Mouse (Mus musculus) embryo, embryonic 9.5 days (tissue): ENCODE measurements around the gene Myrf.

Experiments
- DNase-seq: peaks from one replicate; pipeline ENCODE4 v3.0.0-alpha.2; 2017; ENCODE audit errors: extremely low spot score

Gene Myrf

DNA sequence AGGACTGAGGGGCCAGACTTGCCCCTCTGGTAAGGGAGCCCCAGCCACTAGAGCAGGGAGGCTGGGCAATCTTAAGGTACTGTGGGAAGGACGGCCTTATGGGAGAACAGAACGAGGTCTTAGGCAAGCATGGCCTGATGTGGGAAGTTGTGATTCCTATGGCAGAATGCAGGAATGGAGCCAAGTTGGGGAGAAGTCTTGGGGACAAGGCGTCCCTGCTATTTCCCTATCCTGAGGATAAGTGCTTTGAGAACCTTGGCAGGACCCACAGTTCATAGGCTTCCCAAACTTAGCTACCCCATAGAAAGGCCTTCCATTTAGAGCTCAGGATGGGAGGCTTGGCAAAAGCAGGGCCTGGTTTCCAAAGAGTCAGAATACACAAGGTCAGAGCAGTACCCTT is 31.7 kb downstream of the Myrf start:
- DNase-seq = no peak

- DNase-seq = no peak
Observed at GRCm38 (mm10) chr19:10205051-10205450, 35.5 kb downstream of the Myrf start.

DNA sequence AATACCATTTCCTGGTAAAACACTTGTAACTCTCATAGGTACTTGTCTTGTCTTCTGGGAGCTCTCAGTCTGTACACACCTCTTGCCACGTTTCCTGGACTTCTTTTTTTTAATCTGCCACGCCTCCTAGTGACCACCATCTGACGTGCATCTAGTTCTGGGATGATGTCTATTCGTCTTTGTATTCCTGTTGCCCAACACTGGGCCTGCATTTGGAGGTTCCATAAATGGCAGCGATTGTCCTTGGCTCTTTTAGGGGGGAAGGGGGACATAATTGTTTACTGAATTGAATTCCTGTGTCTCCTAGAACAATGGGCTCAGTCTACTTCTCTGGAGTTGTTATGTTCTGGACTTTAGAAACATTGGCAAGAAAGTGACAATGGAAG is 35.9 kb downstream of the Myrf start:
- DNase-seq = peak; percentile 57

DNA sequence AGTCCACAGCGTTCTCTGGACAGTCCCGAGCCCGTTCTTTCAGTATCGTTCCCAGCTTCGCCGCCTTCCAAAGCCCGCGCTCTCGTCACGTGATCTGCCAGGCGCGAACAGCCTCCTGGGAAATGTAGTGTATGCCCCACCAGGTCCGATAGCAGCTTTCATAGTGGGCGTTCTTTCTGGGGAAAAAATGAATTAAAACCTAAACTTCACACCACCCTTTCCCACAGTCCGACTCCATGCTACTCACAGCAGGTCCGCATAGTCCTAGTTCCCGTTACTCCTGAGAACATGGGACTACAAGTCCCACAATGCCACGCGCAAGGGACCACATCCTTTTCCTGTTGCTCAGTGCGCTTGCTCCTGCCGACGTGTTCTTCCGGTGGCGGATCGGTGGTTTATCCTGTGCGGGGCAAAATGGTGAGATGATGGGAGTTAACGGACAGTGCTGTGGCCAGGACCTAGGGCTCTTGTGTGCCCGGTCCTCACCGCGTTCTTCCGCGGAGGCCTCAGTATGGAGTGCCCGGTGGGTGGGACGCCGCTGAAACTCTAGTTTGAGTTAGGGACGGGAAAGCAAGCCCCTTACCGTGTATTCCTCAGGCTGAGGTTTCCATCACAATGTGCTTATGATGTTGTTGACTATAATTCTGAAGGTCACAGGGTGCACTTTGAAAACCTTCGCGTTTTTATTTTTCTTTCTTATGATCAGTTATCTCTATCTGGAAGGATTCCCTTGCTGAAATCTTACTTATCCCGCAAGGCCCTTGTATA is 36.5 kb downstream of the Myrf start, which contains the start of the genes Tmem258 and Fen1:
Tmem258 (plus strand) TSS at position 167 of the 768 bp plus-strand sequence.
Fen1 (minus strand) TSS at position 322 of the 768 bp plus-strand sequence.
- DNase-seq = peak; percentile 92

DNA sequence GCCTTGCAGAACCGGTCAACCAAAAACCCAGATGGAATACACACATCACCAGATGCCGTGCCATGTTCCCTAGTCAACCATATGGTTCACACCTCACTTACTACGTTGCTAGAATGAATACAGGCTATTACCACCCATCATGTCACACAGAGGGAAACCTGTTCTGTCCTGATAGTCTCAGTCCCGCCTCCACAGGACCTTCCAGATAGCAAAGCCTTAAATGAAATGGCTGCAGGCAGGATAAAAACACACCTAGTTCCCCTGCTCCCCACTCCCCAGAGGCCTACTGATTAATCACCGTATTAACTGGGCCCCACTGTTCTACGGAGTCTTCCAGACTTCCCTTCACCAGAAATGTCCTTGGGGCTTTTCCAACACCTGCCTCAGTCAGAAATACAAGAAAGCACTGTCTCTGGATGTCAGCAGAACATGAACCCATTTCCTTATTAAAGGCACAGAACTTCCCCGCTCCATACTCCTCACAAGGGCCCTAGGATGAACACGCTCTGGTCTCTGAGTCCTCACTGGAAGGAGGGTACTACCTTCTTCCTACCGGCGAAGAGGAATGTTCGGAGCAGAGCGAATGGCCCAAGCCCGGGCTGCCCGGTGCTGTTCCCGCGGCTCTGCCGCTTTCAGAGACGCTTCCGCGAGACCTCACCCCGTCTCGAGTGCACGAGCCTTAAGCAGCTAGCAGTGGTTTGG is 37.3 kb downstream of the Myrf start:
- DNase-seq = no peak

DNA sequence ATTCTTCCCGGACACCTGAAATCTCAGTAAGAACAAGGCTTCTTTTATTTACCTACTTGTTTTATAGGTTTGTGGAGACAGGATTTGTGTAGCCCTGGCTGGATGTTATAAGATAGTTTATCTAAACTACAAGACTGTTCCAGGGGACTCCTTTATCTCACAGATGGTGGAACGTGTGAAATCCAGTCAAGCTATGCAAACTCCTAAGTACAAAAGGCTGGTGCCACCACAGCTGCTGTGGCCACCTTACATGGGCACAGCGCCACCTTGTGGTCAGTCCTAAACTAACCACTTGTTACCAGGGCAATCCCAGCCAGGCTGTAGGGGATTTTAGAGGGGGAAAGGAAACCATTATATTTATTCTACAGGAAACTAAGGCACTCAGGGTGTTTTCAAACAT is 41.8 kb downstream of the Myrf start:
- DNase-seq = peak; percentile 75

GRCm38 (mm10) chr19:10198286-10198685 is 42.3 kb downstream of the Myrf start:
- DNase-seq = no peak

DNA sequence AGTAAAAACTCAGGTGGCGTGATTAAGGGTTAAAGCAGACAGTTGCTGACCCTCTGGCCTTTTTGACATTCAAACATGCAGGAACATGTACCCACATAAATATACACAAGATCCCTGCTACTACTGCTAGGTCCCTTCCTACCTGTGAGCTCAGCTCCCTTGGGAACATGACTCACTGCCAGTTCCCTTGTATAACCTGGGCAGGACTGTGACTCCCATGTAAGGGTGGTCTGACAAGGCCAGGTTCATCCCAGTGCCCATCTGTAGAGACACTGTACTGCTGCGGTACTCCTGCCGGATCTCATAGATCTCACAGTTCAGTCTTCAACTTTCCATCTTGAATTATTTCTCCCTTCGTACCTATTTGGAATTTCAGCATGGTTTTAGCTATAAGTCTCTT is 43.4 kb downstream of the Myrf start:
- DNase-seq = no peak

DNA sequence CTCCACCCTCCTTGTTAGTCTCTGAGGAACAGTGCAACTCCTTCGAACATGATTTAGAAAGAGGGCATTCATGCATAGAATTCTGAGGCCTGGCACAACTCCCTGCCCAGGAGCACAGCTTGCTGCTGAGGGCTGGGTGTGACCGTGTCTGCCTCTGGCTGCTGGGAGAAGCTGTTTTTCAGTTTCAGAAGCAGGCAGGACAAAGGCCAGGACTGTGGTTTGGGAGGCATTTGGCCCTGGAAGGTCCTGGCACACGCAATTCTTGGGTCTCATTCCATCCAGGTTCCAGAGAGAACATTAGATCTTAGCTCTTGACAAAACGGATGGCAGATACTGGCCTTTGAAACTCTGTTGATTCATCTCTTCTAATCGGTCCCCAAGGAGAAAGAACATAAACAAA is 45.3 kb downstream of the Myrf start:
- no peak for DNase-seq

- DNase-seq = no peak
Observed at GRCm38 (mm10) chr19:10194337-10194736, 46.2 kb downstream of the Myrf start.

- no peak for DNase-seq
Observed at GRCm38 (mm10) chr19:10191326-10191725, 49.2 kb downstream of the Myrf start.

- peak; percentile 68 for DNase-seq
Observed at GRCm38 (mm10) chr19:10190796-10191195, 49.8 kb downstream of the Myrf start.

- no peak for DNase-seq
Observed at GRCm38 (mm10) chr19:10189940-10190339, 50.6 kb downstream of the Myrf start.

GRCm38 (mm10) chr19:10189022-10189421 is 51.5 kb downstream of the Myrf start:
- no peak for DNase-seq

GRCm38 (mm10) chr19:10188281-10188811 is 52.2 kb downstream of the Myrf start:
- DNase-seq = no peak

- no peak for DNase-seq
Observed at GRCm38 (mm10) chr19:10186569-10186968, 54.0 kb downstream of the Myrf start.

GRCm38 (mm10) chr19:10185876-10186275 is 54.7 kb downstream of the Myrf start:
- DNase-seq = no peak

DNA sequence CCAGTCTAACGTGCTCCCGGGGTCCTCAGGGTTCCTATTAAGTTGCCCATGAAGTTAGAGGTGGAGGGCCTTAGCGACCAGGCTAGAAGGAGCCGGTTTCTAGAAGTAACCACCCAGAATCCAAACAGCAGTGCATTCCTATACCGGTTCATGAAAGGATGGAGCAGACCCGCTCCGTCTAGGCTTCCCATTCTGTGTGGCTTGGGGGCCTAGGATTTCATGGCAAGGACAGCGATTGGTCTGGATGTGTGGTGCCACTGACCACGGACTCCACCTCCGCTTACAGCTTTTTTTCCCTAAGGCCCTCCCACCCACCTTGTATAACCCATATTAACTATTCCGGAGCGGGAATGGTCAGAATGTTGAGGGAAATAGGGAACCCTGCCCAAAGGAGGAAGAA is 56.5 kb downstream of the Myrf start:
- DNase-seq = peak; percentile 28

GRCm38 (mm10) chr19:10183299-10183983 is 57.1 kb downstream of the Myrf start:
- peak; percentile 80 for DNase-seq

DNA sequence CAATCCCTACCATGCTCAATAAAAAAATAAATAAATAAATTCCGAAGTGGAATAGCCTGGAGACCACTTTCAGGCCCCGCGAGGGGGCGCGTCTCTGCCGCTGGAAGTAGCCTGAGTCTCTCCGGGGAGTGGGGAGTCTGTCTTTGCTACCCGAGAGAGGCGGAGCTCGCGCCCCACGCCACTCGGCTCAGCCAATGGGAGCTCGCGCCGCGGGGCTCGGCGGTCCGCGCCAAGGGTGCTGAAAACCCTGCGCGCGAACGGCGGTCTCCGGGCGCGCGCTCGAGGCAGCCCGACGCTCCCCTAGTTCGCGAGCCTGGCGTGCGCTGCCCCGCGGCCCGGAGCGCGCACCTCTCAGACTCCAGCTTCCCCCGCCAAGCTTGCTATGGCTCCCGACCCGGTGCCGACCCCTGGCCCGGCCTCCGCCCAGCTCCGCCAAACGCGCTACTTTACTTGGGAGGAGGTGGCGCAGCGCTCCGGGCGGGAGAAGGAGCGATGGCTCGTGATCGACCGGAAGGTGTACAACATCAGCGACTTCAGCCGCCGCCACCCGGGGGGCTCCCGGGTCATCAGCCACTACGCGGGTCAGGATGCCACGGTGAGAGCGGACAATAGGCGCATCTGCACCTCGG is 57.8 kb downstream of the Myrf start, which contains the start of gene Fads1:
Fads1 (plus strand) TSS at position 219 of the 629 bp plus-strand sequence.
- peak; percentile 93 for DNase-seq

DNA sequence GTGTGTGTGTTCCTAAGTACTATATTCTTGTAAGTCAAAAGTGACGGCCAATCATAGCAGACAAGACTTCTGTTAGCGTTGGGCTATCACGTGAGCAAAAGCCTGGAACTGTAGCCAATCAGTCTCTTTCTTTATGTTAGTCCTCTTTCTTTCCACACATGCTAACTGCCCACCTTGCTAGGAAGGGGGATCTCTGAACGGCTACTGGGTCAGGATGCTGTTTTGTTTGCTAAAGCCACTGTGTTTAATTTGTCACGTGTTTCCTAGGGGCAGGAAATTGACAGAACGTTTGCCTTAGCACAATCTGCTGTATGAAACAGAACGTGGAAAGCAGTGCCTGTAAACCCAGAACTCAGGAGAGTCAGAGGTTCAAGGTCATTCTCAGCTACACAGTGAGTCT is 58.4 kb downstream of the Myrf start:
- DNase-seq = no peak

DNA sequence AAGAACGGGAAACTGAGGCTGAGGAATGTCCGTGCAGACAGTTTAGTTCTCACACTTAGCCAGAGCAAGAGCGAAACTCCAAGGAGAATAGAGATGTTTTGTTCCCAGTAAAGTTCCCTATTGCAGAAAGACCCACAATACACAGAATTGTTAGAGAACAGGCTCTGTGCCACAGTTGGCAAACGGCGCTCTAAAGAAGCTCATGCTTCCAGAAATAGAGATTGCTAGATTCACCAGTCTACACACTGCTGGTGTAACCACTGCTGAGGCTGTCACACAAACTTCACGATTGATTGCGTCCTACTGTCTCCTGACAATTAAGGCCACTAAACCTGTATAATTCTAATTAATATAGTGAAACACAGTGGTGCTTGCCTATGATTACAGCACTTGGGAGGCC is 59.3 kb downstream of the Myrf start:
- DNase-seq = no peak
